Mouse (Mus musculus): ENCODE data around the gene Ccdc158.

DNA sequence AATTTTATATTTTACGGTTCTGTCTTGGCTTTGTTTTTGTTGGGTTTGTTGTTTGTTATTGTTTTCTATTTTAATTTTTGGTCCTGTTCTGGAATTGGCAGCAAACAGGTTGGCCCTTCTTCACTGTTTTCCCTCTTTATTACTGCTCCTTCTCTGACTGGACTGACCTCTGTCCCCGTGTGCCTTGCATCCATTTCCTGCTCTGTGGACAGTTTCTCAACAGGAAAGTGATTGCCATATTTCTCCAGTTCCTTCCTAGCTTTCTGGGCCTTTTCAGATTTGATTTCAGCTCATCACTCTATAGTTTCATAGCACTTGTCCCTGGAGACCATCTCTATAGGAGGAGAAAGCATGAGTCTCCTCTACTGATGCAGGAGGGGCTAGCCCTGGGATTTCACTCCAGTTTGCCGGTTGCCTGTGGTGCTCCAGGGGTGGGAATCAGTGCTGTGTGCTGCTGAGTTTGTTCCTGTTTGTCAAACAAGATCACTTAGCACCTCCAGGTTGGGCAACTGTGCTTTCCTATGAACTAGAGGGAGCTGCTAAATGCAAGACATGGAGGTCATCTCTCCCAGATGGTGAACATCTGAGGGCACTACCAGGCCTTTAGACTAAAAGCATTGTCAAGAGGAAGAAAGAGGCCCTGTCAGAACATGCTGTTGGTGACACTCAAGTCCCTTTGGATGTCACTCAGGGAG, 42.7 kb upstream of the Ccdc158 start:
- no peak for TF ChIP-seq POLR2A (IDR thresholded peaks at IDR 0.05; ENCODE audit: insufficient read depth, low read depth, low read length)
- no peak for TF ChIP-seq CTCF (IDR thresholded peaks at IDR 0.05)
- TF ChIP-seq EP300 (IDR thresholded peaks at IDR 0.05; ENCODE audit: insufficient read depth, low read depth, low read length) = no peak

Measured in heart, adult 2 months (tissue).